Mouse (Mus musculus): ENCODE measurements around the gene Hoxd13. TPM values are rescaled to one million over a fixed set of nuclear protein-coding genes. Genes with fewer than 3 reads are reported as not detected.

The Hoxd13 gene
- polyA plus RNA-seq, 1 experiment = not detected

DNA sequence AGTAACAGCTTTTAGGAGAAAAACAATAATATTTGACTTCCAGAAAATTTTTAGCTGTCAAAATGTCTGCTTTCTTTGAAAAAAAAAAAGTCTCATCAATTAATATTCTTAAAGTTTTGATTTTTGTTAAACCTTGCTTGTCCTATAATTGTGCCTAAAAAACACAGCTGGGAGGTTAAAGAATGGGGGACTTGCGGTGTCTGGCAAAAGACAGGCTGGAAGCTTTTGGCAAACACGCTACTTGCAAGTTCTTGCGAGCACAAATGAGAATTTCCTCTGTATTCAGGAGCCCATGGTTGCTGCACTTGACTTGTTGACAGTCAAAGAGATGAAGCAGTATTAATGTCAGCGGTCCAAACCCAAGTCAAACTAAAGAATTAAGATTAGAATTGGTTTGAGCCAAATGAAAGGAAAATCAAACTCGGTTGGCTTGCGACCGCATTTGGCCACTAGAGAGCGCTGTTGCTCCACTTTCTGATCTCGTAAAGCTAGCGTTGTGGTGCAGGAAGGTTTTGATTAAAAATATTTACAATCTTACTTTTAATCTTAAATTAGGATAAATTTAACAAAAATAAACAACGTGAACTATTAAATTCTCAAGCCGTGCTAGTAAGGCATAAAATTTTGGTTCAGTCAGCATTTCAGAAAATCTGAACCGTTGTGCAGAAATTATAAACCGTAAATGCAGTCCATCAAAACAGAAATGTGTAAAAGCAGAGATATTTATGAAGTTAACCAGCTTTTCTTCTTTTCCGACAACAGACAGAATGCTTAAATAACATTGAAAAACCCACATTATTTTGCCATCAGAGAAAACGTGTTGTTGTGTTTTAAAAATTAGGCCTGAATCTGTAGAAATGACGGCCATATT is 34.1 kb downstream of the Hoxd13 start:
- H3K79me2 ChIP-seq (ENCODE audit: control insufficient read depth, insufficient read depth) = no peaks in the 10 kb centered on the region
- H3ac ChIP-seq (ENCODE audit: control insufficient read depth, insufficient read length) = no peak overlapping the region
- H3K27me3 ChIP-seq (ENCODE audit: control insufficient read depth, insufficient read depth, insufficient read length) = peaks cover 60% of the 10 kb centered on the region
- peak overlapping the region; percentile 24 for H3K4me2 ChIP-seq (ENCODE audit: low read depth)
- H3K36me3 ChIP-seq (ENCODE audit: control insufficient read depth, insufficient read depth) = no peaks in the 10 kb centered on the region
- TF ChIP-seq REST (IDR thresholded peaks at IDR 0.05; ENCODE audit: insufficient read depth, insufficient read length) (no peak), MYOD1 (IDR thresholded peaks at IDR 0.05; ENCODE audit: control insufficient read depth in 1 of 3, insufficient read length in 2 of 3, low read depth in 2 of 3) (no peak), SRF (IDR thresholded peaks at IDR 0.05; ENCODE audit: control insufficient read depth, insufficient read length, low read depth) (no peak), E2F4 (IDR thresholded peaks at IDR 0.05; ENCODE audit: insufficient read depth) (no peak), POLR2A (IDR thresholded peaks at IDR 0.05; ENCODE audit: insufficient read length, low read depth) (no peak), TCF3 (IDR thresholded peaks at IDR 0.05; ENCODE audit: insufficient read length, low read depth) (no peak), CEBPB (IDR thresholded peaks at IDR 0.05; ENCODE audit: insufficient read depth, poor library complexity, severe bottlenecking) (no peak), TCF12 (IDR thresholded peaks at IDR 0.05; ENCODE audit: insufficient read depth, poor library complexity, severe bottlenecking) (no peak), USF1 (IDR thresholded peaks at IDR 0.05; ENCODE audit: low read depth) (no peak), POLR2AphosphoS2 (IDR thresholded peaks at IDR 0.05; ENCODE audit: insufficient read length, low read depth) (no peak), MAX (IDR thresholded peaks at IDR 0.05; ENCODE audit: low read depth) (no peak), MYOG (IDR thresholded peaks at IDR 0.05; ENCODE audit: control insufficient read depth in 1 of 3, insufficient read depth in 1 of 3, insufficient read length in 2 of 3, low read depth in 2 of 3) (no peak)
- H3K4me3 ChIP-seq = no peak overlapping the region

DNA sequence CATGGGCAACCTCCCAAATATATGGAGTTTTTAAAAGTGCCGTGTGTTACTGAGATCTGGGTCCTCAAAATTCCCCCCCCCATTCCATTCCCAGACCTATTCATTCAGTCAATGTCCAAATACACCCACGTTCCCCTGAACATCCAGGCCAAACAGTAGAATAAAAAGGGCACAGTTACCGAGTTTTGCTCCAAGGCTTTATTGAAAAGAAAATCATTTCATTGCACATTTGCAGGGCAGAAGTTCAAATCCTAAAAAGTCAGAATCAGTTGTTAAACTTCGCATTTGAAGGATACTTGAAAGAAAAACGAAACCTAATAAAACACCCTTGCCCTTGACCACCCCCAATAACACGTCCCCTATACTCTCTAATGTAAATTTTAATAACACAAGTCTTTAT is 34.7 kb downstream of the Hoxd13 start:
- H3K27me3 ChIP-seq (ENCODE audit: control insufficient read depth, insufficient read depth, insufficient read length) = peaks cover 59% of the 10 kb centered on the region
- no peaks in the 10 kb centered on the region for H3K36me3 ChIP-seq (ENCODE audit: control insufficient read depth, insufficient read depth)
- H3ac ChIP-seq (ENCODE audit: control insufficient read depth, insufficient read length) = no peak overlapping the region
- TF ChIP-seq POLR2A (IDR thresholded peaks at IDR 0.05; ENCODE audit: insufficient read length, low read depth) (no peak), TCF12 (IDR thresholded peaks at IDR 0.05; ENCODE audit: insufficient read depth, poor library complexity, severe bottlenecking) (no peak), SRF (IDR thresholded peaks at IDR 0.05; ENCODE audit: control insufficient read depth, insufficient read length, low read depth) (no peak), POLR2AphosphoS2 (IDR thresholded peaks at IDR 0.05; ENCODE audit: insufficient read length, low read depth) (no peak), E2F4 (IDR thresholded peaks at IDR 0.05; ENCODE audit: insufficient read depth) (no peak), TCF3 (IDR thresholded peaks at IDR 0.05; ENCODE audit: insufficient read length, low read depth) (no peak), MYOD1 (IDR thresholded peaks at IDR 0.05; ENCODE audit: control insufficient read depth in 1 of 3, insufficient read length in 2 of 3, low read depth in 2 of 3) (no peak), CEBPB (IDR thresholded peaks at IDR 0.05; ENCODE audit: insufficient read depth, poor library complexity, severe bottlenecking) (no peak), REST (IDR thresholded peaks at IDR 0.05; ENCODE audit: insufficient read depth, insufficient read length) (no peak), USF1 (IDR thresholded peaks at IDR 0.05; ENCODE audit: low read depth) (no peak), MAX (IDR thresholded peaks at IDR 0.05; ENCODE audit: low read depth) (no peak), MYOG (IDR thresholded peaks at IDR 0.05; ENCODE audit: control insufficient read depth in 1 of 3, insufficient read depth in 1 of 3, insufficient read length in 2 of 3, low read depth in 2 of 3) (no peak)
- no peak overlapping the region for H3K4me2 ChIP-seq (ENCODE audit: low read depth)
- no peaks in the 10 kb centered on the region for H3K79me2 ChIP-seq (ENCODE audit: control insufficient read depth, insufficient read depth)
- no peak overlapping the region for H3K4me3 ChIP-seq

DNA sequence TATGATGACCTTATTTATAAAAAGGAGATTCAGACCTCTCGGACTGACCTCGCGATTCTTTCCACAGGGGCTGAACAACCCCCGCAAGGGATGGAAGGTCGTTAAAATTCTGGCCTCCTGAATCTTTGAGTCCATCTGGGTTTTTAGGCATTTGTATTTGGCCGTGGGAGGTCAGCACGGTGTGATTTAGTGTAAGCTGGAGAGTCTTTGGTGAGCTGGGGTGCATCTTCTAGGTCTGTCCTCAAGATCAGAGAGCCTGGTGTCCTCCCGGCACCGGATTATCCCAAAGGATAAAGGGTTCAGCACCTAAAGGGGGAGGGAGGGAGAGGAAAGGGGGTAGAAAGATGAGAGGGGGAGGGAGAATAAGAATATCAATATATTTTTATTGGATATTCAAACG is 35.2 kb downstream of the Hoxd13 start:
- Histone ChIP-seq H3K36me3 (ENCODE audit: control insufficient read depth, insufficient read depth) (no peaks in the 10 kb centered on the region), H3K27me3 (ENCODE audit: control insufficient read depth, insufficient read depth, insufficient read length) (peaks cover 55% of the 10 kb centered on the region), H3K4me2 (ENCODE audit: low read depth) (no peak overlapping the region), H3ac (ENCODE audit: control insufficient read depth, insufficient read length) (no peak overlapping the region), H3K4me3 (no peak overlapping the region), H3K79me2 (ENCODE audit: control insufficient read depth, insufficient read depth) (no peaks in the 10 kb centered on the region)
- no peak for TF ChIP-seq MYOD1 (IDR thresholded peaks at IDR 0.05; ENCODE audit: control insufficient read depth in 1 of 3, insufficient read length in 2 of 3, low read depth in 2 of 3)
- TF ChIP-seq MAX (IDR thresholded peaks at IDR 0.05; ENCODE audit: low read depth) = no peak
- TF ChIP-seq MYOG (IDR thresholded peaks at IDR 0.05; ENCODE audit: control insufficient read depth in 1 of 3, insufficient read depth in 1 of 3, insufficient read length in 2 of 3, low read depth in 2 of 3) = no peak
- no peak for TF ChIP-seq CEBPB (IDR thresholded peaks at IDR 0.05; ENCODE audit: insufficient read depth, poor library complexity, severe bottlenecking)
- no peak for TF ChIP-seq USF1 (IDR thresholded peaks at IDR 0.05; ENCODE audit: low read depth)
- no peak for TF ChIP-seq POLR2AphosphoS2 (IDR thresholded peaks at IDR 0.05; ENCODE audit: insufficient read length, low read depth)
- TF ChIP-seq SRF (IDR thresholded peaks at IDR 0.05; ENCODE audit: control insufficient read depth, insufficient read length, low read depth) = no peak

DNA sequence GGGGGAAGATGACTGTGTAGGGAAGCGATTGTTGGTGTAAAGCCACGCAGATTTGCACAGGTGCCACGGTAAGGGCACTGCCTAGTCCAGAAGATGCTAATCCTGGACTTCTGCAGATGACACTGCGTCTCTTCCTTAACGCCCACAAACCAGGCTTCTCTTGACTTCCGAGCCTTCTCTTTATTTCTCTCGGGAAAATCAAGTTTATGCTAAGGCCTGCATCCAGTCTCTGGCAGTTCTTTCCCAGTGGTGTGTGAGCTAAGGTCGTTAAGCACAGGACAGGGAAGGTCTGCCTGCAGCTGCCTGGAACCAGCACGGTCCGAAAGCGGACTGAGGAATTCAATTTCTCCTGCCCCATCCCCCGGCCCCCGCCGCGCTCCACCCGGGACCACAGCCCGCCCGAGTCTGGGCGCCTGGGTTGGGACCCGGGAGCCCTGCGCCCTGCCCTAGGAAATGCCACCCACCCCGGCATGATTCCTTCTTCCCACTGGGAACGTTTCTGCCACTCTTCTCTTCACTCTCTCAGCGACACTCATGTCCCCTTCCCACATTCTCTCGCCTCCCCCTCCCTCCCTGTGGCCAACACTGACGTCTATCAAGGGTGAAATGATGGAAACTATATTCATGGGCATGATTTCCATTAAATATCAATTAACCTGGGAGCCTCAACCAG is 35.7 kb downstream of the Hoxd13 start:
- Histone ChIP-seq H3K36me3 (ENCODE audit: control insufficient read depth, insufficient read depth) (no peaks in the 10 kb centered on the region), H3K79me2 (ENCODE audit: control insufficient read depth, insufficient read depth) (no peaks in the 10 kb centered on the region), H3K4me3 (no peak overlapping the region), H3K4me2 (ENCODE audit: low read depth) (no peak overlapping the region), H3K27me3 (ENCODE audit: control insufficient read depth, insufficient read depth, insufficient read length) (peaks cover 50% of the 10 kb centered on the region), H3ac (ENCODE audit: control insufficient read depth, insufficient read length) (no peak overlapping the region)
- TF ChIP-seq USF1 (IDR thresholded peaks at IDR 0.05; ENCODE audit: low read depth) (no peak), CEBPB (IDR thresholded peaks at IDR 0.05; ENCODE audit: insufficient read depth, poor library complexity, severe bottlenecking) (no peak), MAX (IDR thresholded peaks at IDR 0.05; ENCODE audit: low read depth) (no peak), POLR2AphosphoS2 (IDR thresholded peaks at IDR 0.05; ENCODE audit: insufficient read length, low read depth) (no peak), SRF (IDR thresholded peaks at IDR 0.05; ENCODE audit: control insufficient read depth, insufficient read length, low read depth) (no peak), TCF3 (IDR thresholded peaks at IDR 0.05; ENCODE audit: insufficient read length, low read depth) (no peak), POLR2A (IDR thresholded peaks at IDR 0.05; ENCODE audit: insufficient read length, low read depth) (no peak), E2F4 (IDR thresholded peaks at IDR 0.05; ENCODE audit: insufficient read depth) (no peak), REST (IDR thresholded peaks at IDR 0.05; ENCODE audit: insufficient read depth, insufficient read length) (no peak), MYOG (IDR thresholded peaks at IDR 0.05; ENCODE audit: control insufficient read depth in 1 of 3, insufficient read depth in 1 of 3, insufficient read length in 2 of 3, low read depth in 2 of 3) (no peak), MYOD1 (IDR thresholded peaks at IDR 0.05; ENCODE audit: control insufficient read depth in 1 of 3, insufficient read length in 2 of 3, low read depth in 2 of 3) (no peak)
